Mouse (Mus musculus) liver, adult 2 months (tissue): Measurements from ENCODE around the gene Arhgdig. TPM values are rescaled to one million over a fixed set of nuclear protein-coding genes. Genes with fewer than 3 reads are reported as not detected.

ENCODE experiments used
- DNase-seq: peaks from one replicate; pipeline ENCODE4 v3.0.0-alpha.2; 2011; ENCODE audit warnings: low read depth, low spot score; ENCODE audit errors: extremely low read depth
- H3K27ac ChIP-seq: fragments of 200-500 bp; replicated peaks from 2 replicates; pipeline ENCODE4 v1.5.1; 2012; ENCODE audit warnings: low read depth, mild to moderate bottlenecking, control low read depth, inconsistent platforms, low read length; ENCODE audit not compliant: insufficient read depth
- H3K27me3 ChIP-seq: fragments of 200-500 bp; 2 replicates; pipeline ENCODE4 v1.6.1; 2012; ENCODE audit warnings: mild to moderate bottlenecking, moderate library complexity, low read length, inconsistent platforms; ENCODE audit not compliant: control insufficient read depth, insufficient read depth
- H3K36me3 ChIP-seq: fragments of 200-500 bp; 2 replicates; pipeline ENCODE4 v1.6.1; 2012; ENCODE audit warnings: low read length, inconsistent platforms; ENCODE audit not compliant: control insufficient read depth, insufficient read depth
- H3K4me1 ChIP-seq: fragments of 200-500 bp; 2 replicates; pipeline ENCODE4 v1.6.1; 2011; ENCODE audit warnings: low read length; ENCODE audit not compliant: control insufficient read depth, insufficient read depth
- H3K4me3 ChIP-seq: fragments of 200-500 bp; 2 replicates; pipeline ENCODE4 v1.5.1; 2011; ENCODE audit warnings: low read depth, mild to moderate bottlenecking, control low read depth, low read length, moderate library complexity; ENCODE audit not compliant: insufficient read depth
- H3K79me2 ChIP-seq: fragments of 200-500 bp; 2 replicates; pipeline ENCODE4 v1.6.1; 2012; ENCODE audit warnings: inconsistent platforms, mild to moderate bottlenecking, low read length, moderate library complexity; ENCODE audit not compliant: control insufficient read depth, insufficient read depth
- H3K9ac ChIP-seq: fragments of 200-500 bp; 2 replicates; pipeline ENCODE4 v1.6.1; 2012; ENCODE audit warnings: low read depth, mild to moderate bottlenecking, control low read depth, inconsistent platforms, low read length
- CTCF ChIP-seq: fragments of 200-500 bp; IDR thresholded peaks from 2 replicates; pipeline ENCODE4 v1.5.1; 2011; ENCODE audit warnings: low read depth, low read length, control low read depth
- POLR2A ChIP-seq: fragments of 200-500 bp; IDR thresholded peaks from 2 replicates; pipeline ENCODE4 v1.6.1; 2011; ENCODE audit warnings: low read length, control low read depth; ENCODE audit not compliant: insufficient read depth; ENCODE audit errors: extremely low read depth
- WGBS: fragments of 180-500 bp; shearing (Covaris S2); methylation state at CpG from one replicate; pipeline ENCODE4 v1.1.7; 2018; 5-methylcytosine and 5-hydroxymethylcytosine counted together
- polyA plus RNA-seq: library from polyadenylated mRNA; depleted of rRNA; stranded (reverse); fragments of >200 nt; gene quantifications from 2 replicates; pipeline ENCODE4 v1.2.3, GENCODE M21; 2012
- total RNA-seq: library from RNA; depleted of rRNA; stranded (reverse); fragments of >200 nt; gene quantifications from 2 replicates; pipeline ENCODE4 v1.2.3, GENCODE M21; 2014

Gene Arhgdig
- total and polyA plus RNA-seq, 2 experiments: not detected

GRCm38 (mm10) chr17:26225150-26225549 lies 17.6 kb upstream of the Arhgdig start:
- H3K9ac ChIP-seq: no peak overlapping the region
- no peak for TF ChIP-seq POLR2A
- no peak for TF ChIP-seq CTCF
- no peaks in the 10 kb centered on the region for H3K36me3 ChIP-seq
- no peak overlapping the region for H3K4me3 ChIP-seq
- 93% methylated on average over 12 of the region's 12 CpGs for WGBS
- H3K27ac ChIP-seq: no peak overlapping the region
- H3K4me1 ChIP-seq: no peaks in the 10 kb centered on the region
- H3K79me2 ChIP-seq: peaks cover 7% of the 10 kb centered on the region; the same call in 1 of the 2 replicates
- no peaks in the 10 kb centered on the region for H3K27me3 ChIP-seq
- DNase-seq: no peak

DNA sequence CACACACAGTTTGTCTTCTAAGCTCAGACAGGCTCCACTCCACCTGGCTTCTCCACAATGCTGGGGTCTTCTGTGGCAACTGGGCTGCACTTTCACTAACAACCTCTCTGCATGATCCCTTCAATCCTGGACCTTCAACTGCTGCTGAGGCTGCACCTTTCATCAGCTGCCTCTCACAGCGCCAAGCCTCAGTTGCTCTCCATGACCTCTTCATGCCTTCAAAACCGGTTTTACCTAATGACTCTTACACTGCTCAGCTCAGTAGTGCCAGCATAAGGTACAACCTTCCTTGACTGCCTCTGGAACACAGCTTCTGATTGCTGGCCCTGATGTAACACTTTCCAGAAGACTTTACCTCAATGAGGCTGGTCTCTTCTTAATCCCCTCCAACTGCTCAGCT lies 13.9 kb upstream of the Arhgdig start:
- Histone ChIP-seq H3K4me1 (no peaks in the 10 kb centered on the region), H3K79me2 (no peaks in the 10 kb centered on the region), H3K27me3 (no peaks in the 10 kb centered on the region), H3K4me3 (no peak overlapping the region), H3K36me3 (peaks cover 2% of the 10 kb centered on the region; the same call in 1 of the 2 replicates), H3K9ac (no peak overlapping the region), H3K27ac (no peak overlapping the region)
- WGBS: 88% methylated on average over 2 of the region's 2 CpGs
- DNase-seq: no peak
- no peak for TF ChIP-seq CTCF
- TF ChIP-seq POLR2A: no peak

DNA sequence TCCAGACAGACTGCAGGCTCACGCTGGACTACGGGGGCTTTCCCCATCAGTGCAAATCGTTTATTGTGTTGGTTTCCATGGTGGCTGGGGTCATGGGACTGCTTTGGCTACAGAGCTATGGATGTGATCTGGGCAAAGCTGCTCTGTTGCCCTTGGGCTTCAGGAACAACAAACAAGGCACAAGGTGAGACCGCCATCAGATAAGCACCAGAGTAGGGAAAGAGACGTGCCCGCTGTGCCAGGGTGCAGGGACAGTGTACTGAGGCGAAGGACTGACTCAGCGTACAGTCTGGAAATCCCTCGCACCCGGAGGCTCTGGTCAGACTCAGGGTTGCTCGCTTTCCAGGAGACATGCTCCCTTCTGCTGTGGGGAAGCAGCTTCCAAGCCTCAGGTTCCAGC lies 5.1 kb upstream of the Arhgdig start:
- Histone ChIP-seq H3K27ac (no peak overlapping the region), H3K36me3 (no peaks in the 10 kb centered on the region; the same call in 1 of the 2 replicates), H3K4me3 (no peak overlapping the region), H3K9ac (no peak overlapping the region), H3K4me1 (no peaks in the 10 kb centered on the region), H3K79me2 (no peaks in the 10 kb centered on the region), H3K27me3 (no peaks in the 10 kb centered on the region)
- TF ChIP-seq POLR2A (no peak), CTCF (no peak)
- WGBS: 75% methylated on average over 11 of the region's 11 CpGs
- peak; percentile 24 for DNase-seq

GRCm38 (mm10) chr17:26212241-26212640 lies 4.7 kb upstream of the Arhgdig start:
- no peaks in the 10 kb centered on the region; the same call in 1 of the 2 replicates for H3K36me3 ChIP-seq
- no peaks in the 10 kb centered on the region for H3K4me1 ChIP-seq
- DNase-seq: no peak
- no peaks in the 10 kb centered on the region for H3K27me3 ChIP-seq
- WGBS: 93% methylated on average over 7 of the region's 7 CpGs
- TF ChIP-seq POLR2A: no peak
- TF ChIP-seq CTCF: no peak
- H3K27ac ChIP-seq: no peak overlapping the region
- no peaks in the 10 kb centered on the region for H3K79me2 ChIP-seq
- H3K4me3 ChIP-seq: no peak overlapping the region
- no peak overlapping the region for H3K9ac ChIP-seq

DNA sequence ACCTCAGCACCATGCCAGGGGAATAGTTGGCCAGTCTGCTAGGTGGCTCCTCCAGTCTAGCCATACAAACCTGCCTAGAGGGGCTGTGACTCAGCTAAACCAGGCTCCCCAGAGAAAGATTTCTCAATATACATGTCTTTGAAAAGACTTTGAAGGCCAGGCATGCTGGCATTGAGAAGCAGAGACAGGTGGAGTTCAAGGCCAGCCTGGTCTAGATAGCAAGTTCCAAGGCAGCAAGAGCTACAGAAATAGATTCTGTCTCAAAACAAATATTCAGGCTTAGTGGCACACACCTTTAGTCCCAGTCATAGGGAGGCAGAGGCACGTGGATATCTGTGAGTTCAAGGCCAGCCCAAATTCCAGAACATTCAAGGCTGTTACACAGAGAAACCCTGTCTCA lies 1.2 kb downstream of the Arhgdig start:
- Histone ChIP-seq H3K36me3 (no peaks in the 10 kb centered on the region), H3K4me1 (no peaks in the 10 kb centered on the region), H3K4me3 (no peak overlapping the region), H3K27me3 (0 out of 2 replicates have a peak, but pooled peaks cover 6% of the 10 kb centered on the region), H3K79me2 (no peaks in the 10 kb centered on the region), H3K9ac (no peak overlapping the region), H3K27ac (no peak overlapping the region)
- DNase-seq: no peak
- WGBS: 26% methylated on average over 1 of the region's 1 CpGs
- TF ChIP-seq CTCF: no peak
- no peak for TF ChIP-seq POLR2A

DNA sequence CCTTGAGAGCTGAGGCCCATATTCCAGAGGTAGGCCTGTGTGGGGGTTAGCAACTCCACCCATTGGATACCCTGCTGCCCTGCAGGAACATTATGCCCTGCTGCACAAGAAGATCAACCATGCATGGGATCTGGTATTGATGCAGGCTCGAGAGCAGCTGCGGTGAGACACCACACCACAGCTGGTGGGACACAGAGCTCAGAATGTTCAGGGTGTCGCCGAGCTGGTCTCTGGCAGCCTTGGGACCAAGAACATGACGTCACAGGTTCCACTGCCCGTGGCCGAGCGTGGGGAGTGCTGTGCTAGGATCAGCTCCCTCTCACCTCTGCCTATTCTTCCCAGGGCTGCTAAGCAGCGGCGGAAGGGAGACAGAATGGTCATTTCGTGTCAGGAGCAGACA lies 2.8 kb downstream of the Arhgdig start:
- H3K79me2 ChIP-seq: no peaks in the 10 kb centered on the region
- H3K4me3 ChIP-seq: no peak overlapping the region
- no peak overlapping the region for H3K9ac ChIP-seq
- no peak for TF ChIP-seq POLR2A
- TF ChIP-seq CTCF: no peak
- no peaks in the 10 kb centered on the region for H3K4me1 ChIP-seq
- 54% methylated on average over 11 of the region's 11 CpGs for WGBS
- H3K36me3 ChIP-seq: no peaks in the 10 kb centered on the region
- H3K27me3 ChIP-seq: peaks cover 15% of the 10 kb centered on the region; the same call in 1 of the 2 replicates
- no peak overlapping the region for H3K27ac ChIP-seq
- no peak for DNase-seq
